Mouse (Mus musculus): ENCODE measurements around the gene Syngr3. TPM values are rescaled to one million over a fixed set of nuclear protein-coding genes. Genes with fewer than 3 reads are reported as not detected.
"Not testable (repeated sequence)": the region's sequence is repeated elsewhere in the genome, so short reads cannot be mapped to it uniquely, and the experiment has no call there.

Syngr3 gene
- polyA plus RNA-seq, 1 experiment from 2014 or later = 1.7 TPM

DNA sequence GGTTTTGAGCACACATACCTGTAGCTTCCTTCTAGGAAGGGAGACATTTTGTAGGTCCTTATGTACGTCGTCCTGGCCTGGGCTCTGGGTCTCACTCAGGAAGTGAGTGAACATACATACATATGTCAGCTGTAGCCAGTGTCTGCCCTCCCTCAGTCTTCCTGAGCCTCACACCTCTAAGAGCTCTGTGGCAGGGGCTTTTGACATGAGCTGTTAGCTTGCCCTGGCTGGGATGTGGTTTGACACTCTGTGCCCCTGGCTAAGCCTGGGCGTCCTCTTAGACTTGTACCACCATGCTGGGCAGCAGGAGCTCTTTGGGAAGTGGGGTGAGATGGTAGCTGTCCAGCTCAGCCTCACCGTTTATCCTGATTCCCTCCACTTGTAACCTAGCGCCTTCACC, 18.4 kb downstream of the Syngr3 start:
- no peak for TF ChIP-seq CTCF (IDR thresholded peaks at IDR 0.05; ENCODE audit: low read depth)
- whole genome bisulfite sequencing = 59% methylated on average over 5 of the region's 5 CpGs
- DNase-seq (ENCODE audit: low spot score) (no peak), ATAC-seq (replicated peaks; ENCODE audit: low FRiP score, low read depth) (no peak)
- H3K27me3 ChIP-seq (ENCODE audit: insufficient read depth, low read length) = no peaks in the 10 kb centered on the region
- peaks cover 21% of the 10 kb centered on the region for H3K4me1 ChIP-seq (replicated peaks; ENCODE audit: insufficient read depth, low read length)
- peak overlapping the region; percentile 30; the same call in 1 of the 2 replicates for H3K4me2 ChIP-seq (ENCODE audit: low read length)
- H3K9me3 ChIP-seq (replicated peaks; ENCODE audit: low read length) = no peaks in the 10 kb centered on the region
- no peak overlapping the region for H3K4me3 ChIP-seq (replicated peaks; ENCODE audit: low read depth, low read length)
- peak overlapping the region; percentile 6 for H3K9ac ChIP-seq (ENCODE audit: low read depth, low read length)
- no peaks in the 10 kb centered on the region for H3K36me3 ChIP-seq (ENCODE audit: insufficient read depth, low read length)
- no peak overlapping the region for H3K27ac ChIP-seq

DNA sequence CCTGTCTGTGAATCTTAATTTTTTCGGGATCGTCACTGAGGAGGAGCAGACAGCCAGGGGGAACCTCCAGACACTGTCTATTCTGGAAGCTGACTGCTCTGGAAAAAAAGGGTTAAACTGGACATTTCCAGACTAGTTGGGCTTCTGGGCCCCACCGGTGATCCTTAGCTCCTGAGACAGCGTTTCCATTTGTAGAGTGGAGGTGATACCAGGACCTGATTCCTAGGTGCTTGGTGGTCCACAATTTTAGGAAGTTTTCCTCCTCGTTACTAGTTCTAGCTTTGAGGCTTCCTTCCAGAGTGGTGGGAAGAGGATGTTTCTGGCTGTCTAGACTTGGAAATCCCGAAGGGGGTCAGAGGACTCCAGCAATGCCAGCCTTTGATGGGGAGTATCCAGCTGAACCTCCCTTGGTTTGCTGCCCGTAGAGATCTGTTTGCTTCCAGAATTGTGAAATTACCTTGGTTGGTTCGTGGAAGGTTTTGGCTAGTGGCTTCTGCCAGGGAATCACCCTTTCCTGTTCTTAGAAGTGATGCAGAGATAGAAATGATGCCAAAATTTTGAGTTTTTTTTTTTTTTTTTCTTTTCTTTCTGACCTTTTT, 19.4 kb downstream of the Syngr3 start:
- WGBS = 6% methylated on average over 8 of the region's 8 CpGs
- no peak for TF ChIP-seq CTCF (IDR thresholded peaks at IDR 0.05; ENCODE audit: low read depth)
- ATAC-seq (replicated peaks; ENCODE audit: low FRiP score, low read depth) = no peak
- H3K4me2 ChIP-seq (ENCODE audit: low read length) = peak overlapping the region; percentile 74
- DNase-seq (ENCODE audit: low spot score) = no peak
- H3K4me3 ChIP-seq (replicated peaks; ENCODE audit: low read depth, low read length) = peak overlapping the region; percentile 98
- H3K4me1 ChIP-seq (replicated peaks; ENCODE audit: insufficient read depth, low read length) = peaks cover 21% of the 10 kb centered on the region
- no peaks in the 10 kb centered on the region for H3K36me3 ChIP-seq (ENCODE audit: insufficient read depth, low read length)
- no peaks in the 10 kb centered on the region for H3K27me3 ChIP-seq (ENCODE audit: insufficient read depth, low read length)
- peak overlapping the region; percentile 89 for H3K27ac ChIP-seq
- H3K9ac ChIP-seq (ENCODE audit: low read depth, low read length) = peak overlapping the region; percentile 93
- H3K9me3 ChIP-seq (replicated peaks; ENCODE audit: low read length) = no peaks in the 10 kb centered on the region

DNA sequence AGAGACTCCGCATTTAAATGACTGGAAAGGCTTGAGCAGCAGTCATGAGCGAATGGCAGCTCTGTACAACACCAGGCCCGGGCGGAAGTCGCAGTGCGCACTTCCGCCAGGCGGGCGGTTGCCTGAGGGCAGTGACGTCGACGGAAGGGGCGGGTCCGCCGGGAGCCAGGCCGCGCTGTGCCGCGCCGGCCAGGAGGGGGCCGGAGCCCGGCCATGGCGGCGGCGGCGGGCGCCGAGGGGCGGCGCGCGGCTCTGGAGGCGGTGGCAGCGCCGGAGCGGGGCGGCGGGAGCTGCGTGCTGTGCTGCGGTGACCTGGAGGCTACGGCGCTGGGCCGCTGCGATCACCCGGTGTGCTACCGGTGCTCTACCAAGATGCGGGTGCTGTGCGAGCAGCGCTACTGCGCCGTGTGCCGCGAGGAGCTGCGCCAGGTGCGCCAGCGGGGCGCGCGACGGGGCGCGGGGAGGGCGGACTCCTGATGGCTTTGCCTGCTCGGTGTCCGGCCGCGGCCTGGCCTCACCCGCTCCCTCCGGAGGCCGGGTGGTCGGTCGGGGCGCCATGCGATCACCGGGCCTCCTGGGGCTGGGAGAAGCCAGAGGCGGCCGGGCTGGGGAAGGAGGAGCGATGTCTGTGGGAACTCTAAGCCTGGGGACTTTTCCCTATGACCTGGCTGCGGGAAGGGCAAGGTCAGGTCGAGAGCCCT, 20.1 kb downstream of the Syngr3 start, which contains the start of gene Zfp598:
Zfp598 (plus strand) TSS at position 143 of the 701 bp plus-strand sequence.
- Histone ChIP-seq H3K9ac (ENCODE audit: low read depth, low read length) (peak within 1 kb of the TSS; percentile 93), H3K9me3 (replicated peaks; ENCODE audit: low read length) (no peaks in the 10 kb centered on the region), H3K4me2 (ENCODE audit: low read length) (peak within 1 kb of the TSS; percentile 74), H3K4me3 (replicated peaks; ENCODE audit: low read depth, low read length) (peak within 1 kb of the TSS; percentile 98), H3K27me3 (ENCODE audit: insufficient read depth, low read length) (no peaks in the 10 kb centered on the region), H3K36me3 (ENCODE audit: insufficient read depth, low read length) (no peaks in the 10 kb centered on the region), H3K4me1 (replicated peaks; ENCODE audit: insufficient read depth, low read length) (peaks cover 21% of the 10 kb centered on the region), H3K27ac (peak within 1 kb of the TSS; percentile 89)
- TF ChIP-seq CTCF (IDR thresholded peaks at IDR 0.05; ENCODE audit: low read depth) = peak; percentile 41
- WGBS = under 1% methylated on average over 68 of the region's 80 CpGs
- DNase-seq (ENCODE audit: low spot score) (peak; percentile 98), ATAC-seq (replicated peaks; ENCODE audit: low FRiP score, low read depth) (peak; percentile 97)

DNA sequence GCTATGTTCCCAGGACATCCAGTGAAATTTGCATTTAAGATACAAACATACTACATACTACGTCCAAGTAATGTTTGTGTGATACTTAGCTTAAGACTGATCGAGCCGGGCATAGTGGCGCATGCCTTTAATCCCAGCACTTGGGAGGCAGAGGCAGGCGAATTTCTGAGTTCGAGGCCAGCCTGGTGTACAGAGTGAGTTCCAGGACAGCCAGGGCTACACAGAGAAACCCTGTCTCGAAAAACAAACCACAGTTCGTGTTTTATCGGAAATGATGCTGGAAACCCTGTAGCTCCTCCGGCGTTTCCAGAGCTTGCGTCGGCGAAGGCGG, 20.6 kb downstream of the Syngr3 start:
- not testable (repeated sequence) for ATAC-seq (replicated peaks; ENCODE audit: low FRiP score, low read depth); H3K27me3 ChIP-seq (ENCODE audit: insufficient read depth, low read length); DNase-seq (ENCODE audit: low spot score); H3K9me3 ChIP-seq (replicated peaks; ENCODE audit: low read length); H3K36me3 ChIP-seq (ENCODE audit: insufficient read depth, low read length)
- peak overlapping the region; percentile 74 for H3K4me2 ChIP-seq (ENCODE audit: low read length)
- peak overlapping the region; percentile 93; the same call in 1 of the 2 replicates for H3K9ac ChIP-seq (ENCODE audit: low read depth, low read length)
- WGBS = 10% methylated on average over 15 of the region's 15 CpGs
- H3K4me3 ChIP-seq (replicated peaks; ENCODE audit: low read depth, low read length) = peak overlapping the region; percentile 98
- H3K27ac ChIP-seq = peak overlapping the region; percentile 89
- H3K4me1 ChIP-seq (replicated peaks; ENCODE audit: insufficient read depth, low read length) = peaks cover 21% of the 10 kb centered on the region

DNA sequence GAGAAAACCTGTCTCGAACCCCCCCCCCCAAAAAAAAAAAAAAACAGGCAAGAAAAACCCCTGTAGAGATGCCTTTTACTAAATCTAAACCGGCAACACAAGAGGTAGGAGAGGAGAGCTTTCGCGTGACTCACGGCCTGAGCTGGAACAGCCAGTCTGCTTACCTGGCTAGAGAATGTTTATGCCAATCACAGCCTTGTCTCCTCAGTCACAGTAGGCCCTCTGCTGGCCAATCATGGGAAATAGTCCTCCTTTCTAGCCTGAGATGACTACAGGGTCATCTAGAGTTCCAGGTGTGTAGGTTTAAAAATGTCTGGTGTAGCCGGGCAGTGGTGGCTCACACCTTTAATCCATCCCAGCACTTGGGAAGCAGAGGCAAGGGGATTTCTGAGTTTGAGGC, 22.3 kb downstream of the Syngr3 start:
- H3K4me1 ChIP-seq (replicated peaks; ENCODE audit: insufficient read depth, low read length) = peaks cover 20% of the 10 kb centered on the region
- no peak overlapping the region for H3K9ac ChIP-seq (ENCODE audit: low read depth, low read length)
- H3K27ac ChIP-seq = no peak overlapping the region
- no peaks in the 10 kb centered on the region for H3K36me3 ChIP-seq (ENCODE audit: insufficient read depth, low read length)
- H3K9me3 ChIP-seq (replicated peaks; ENCODE audit: low read length) = no peaks in the 10 kb centered on the region
- ATAC-seq (replicated peaks; ENCODE audit: low FRiP score, low read depth) (no peak; the same call in 1 of the 2 replicates), DNase-seq (ENCODE audit: low spot score) (peak; percentile 86)
- H3K4me3 ChIP-seq (replicated peaks; ENCODE audit: low read depth, low read length) = no peak overlapping the region
- no peak overlapping the region for H3K4me2 ChIP-seq (ENCODE audit: low read length)
- no peaks in the 10 kb centered on the region for H3K27me3 ChIP-seq (ENCODE audit: insufficient read depth, low read length)
- TF ChIP-seq CTCF (IDR thresholded peaks at IDR 0.05; ENCODE audit: low read depth) = peak; percentile 85
- 33% methylated on average over 6 of the region's 6 CpGs for WGBS

DNA sequence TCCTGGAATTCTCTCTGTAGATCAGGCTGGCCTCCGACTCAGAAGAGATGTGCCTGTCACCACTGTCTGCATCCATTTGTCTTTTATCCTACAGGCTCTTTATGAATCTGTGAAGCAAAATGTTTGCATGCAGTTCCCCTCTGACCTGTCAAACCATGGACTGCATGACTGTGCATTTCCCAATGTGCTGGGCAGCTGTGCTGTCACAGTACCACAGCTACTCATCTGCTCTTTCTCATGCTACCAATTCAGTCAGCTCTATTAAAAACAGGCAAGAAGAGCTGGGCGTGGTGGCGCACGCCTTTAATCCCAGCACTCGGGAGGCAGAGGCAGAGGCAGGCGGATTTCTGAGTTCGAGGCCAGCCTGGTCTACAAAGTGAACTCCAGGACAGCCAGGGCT, 22.7 kb downstream of the Syngr3 start:
- H3K27me3 ChIP-seq (ENCODE audit: insufficient read depth, low read length); H3K9ac ChIP-seq (ENCODE audit: low read depth, low read length); H3K4me2 ChIP-seq (ENCODE audit: low read length); DNase-seq (ENCODE audit: low spot score); H3K27ac ChIP-seq; H3K9me3 ChIP-seq (replicated peaks; ENCODE audit: low read length); H3K4me3 ChIP-seq (replicated peaks; ENCODE audit: low read depth, low read length); H3K36me3 ChIP-seq (ENCODE audit: insufficient read depth, low read length); ATAC-seq (replicated peaks; ENCODE audit: low FRiP score, low read depth): not testable (repeated sequence)
- peaks cover 15% of the 10 kb centered on the region for H3K4me1 ChIP-seq (replicated peaks; ENCODE audit: insufficient read depth, low read length)
- WGBS = 72% methylated on average over 7 of the region's 7 CpGs
